Mouse (Mus musculus) stomach, postnatal 0 days (tissue): ENCODE measurements around the gene H2-DMa. TPM values are rescaled to one million over a fixed set of nuclear protein-coding genes. Genes with fewer than 3 reads are reported as not detected.
"Not testable (repeated sequence)": the region's sequence is repeated elsewhere in the genome, so short reads cannot be mapped to it uniquely, and the experiment has no call there.

Experiments
- ATAC-seq: fragments of 200-750 bp; cut with Nextera tagmentation; 2 replicates; pipeline ENCODE4 v1.8.0; 2017; ENCODE audit not compliant: low FRiP score, low TSS enrichment
- DNase-seq: peaks from one replicate; pipeline ENCODE4 v3.0.0-alpha.2; 2016; ENCODE audit warnings: low spot score
- H3K27ac ChIP-seq: fragments of 300-500 bp; sonication (generic); replicated peaks from 2 replicates; pipeline ENCODE4 v1.5.1; 2014; ENCODE audit warnings: mild to moderate bottlenecking, control low read depth
- H3K27me3 ChIP-seq: fragments of 300-500 bp; sonication (generic); 2 replicates; pipeline ENCODE4 v1.6.1; 2014; ENCODE audit warnings: low read length; ENCODE audit not compliant: control insufficient read depth, insufficient read depth
- H3K36me3 ChIP-seq: fragments of 300-500 bp; sonication (generic); 2 replicates; pipeline ENCODE4 v1.6.1; 2014; ENCODE audit warnings: low read length, mixed read lengths; ENCODE audit not compliant: control insufficient read depth, insufficient read depth
- H3K4me1 ChIP-seq: fragments of 300-500 bp; sonication (generic); replicated peaks from 2 replicates; pipeline ENCODE4 v1.6.1; 2014; ENCODE audit warnings: antibody characterized with exemption; ENCODE audit not compliant: control insufficient read depth, insufficient read depth
- H3K4me2 ChIP-seq: fragments of 300-500 bp; sonication (generic); replicated peaks from 2 replicates; pipeline ENCODE4 v1.6.1; 2014; ENCODE audit warnings: low read depth, mild to moderate bottlenecking, control low read depth, moderate library complexity
- H3K4me3 ChIP-seq: fragments of 300-500 bp; sonication (generic); 2 replicates; pipeline ENCODE4 v1.5.1; 2014; ENCODE audit warnings: low read depth, low read length, control low read depth
- H3K9ac ChIP-seq: fragments of 300-500 bp; sonication (generic); 2 replicates; pipeline ENCODE4 v1.6.1; 2014; ENCODE audit warnings: mild to moderate bottlenecking, low read length, control low read depth, mixed read lengths
- H3K9me3 ChIP-seq: fragments of 300-500 bp; sonication (generic); 2 replicates; pipeline ENCODE4 v1.6.1; 2016; ENCODE audit warnings: low read length; ENCODE audit not compliant: control insufficient read depth
- CTCF ChIP-seq: IDR thresholded peaks from 2 replicates; pipeline ENCODE4 v1.5.1; 2016; ENCODE audit warnings: antibody characterized with exemption, low read depth, mild to moderate bottlenecking, moderate library complexity
- EP300 ChIP-seq: optimal IDR thresholded peaks from 2 replicates; pipeline ENCODE3; 2016; ENCODE audit warnings: antibody characterized with exemption
- WGBS: fragments of 180-500 bp; shearing (Covaris S2); extraction: QIAGEN DNeasy Blood & Tissue Kit; methylation state at CpG from one replicate; pipeline ENCODE4 v1.1.7; 2014; 5-methylcytosine and 5-hydroxymethylcytosine counted together
- polyA plus RNA-seq: library from polyadenylated mRNA; unstranded; fragments of >200 nt; fragmentation: Nextera tagmentation; extraction: Ambion mirVana; gene quantifications from 2 replicates; pipeline ENCODE4 v1.2.1, GENCODE M21; 2015

H2-DMa gene
- polyA plus RNA-seq, 1 experiment from 2014 or later, result 9.5 TPM

- Histone ChIP-seq H3K9ac (no peak overlapping the region), H3K27ac (no peak overlapping the region), H3K36me3 (no peaks in the 10 kb centered on the region), H3K27me3 (no peaks in the 10 kb centered on the region; the same call in 1 of the 2 replicates), H3K9me3 (no peaks in the 10 kb centered on the region), H3K4me1 (no peaks in the 10 kb centered on the region), H3K4me2 (no peak overlapping the region), H3K4me3 (no peak overlapping the region)
- 55% methylated on average over 4 of the region's 4 CpGs for WGBS
- TF ChIP-seq EP300, result no peak
- TF ChIP-seq CTCF, result no peak
- ATAC-seq (no peak), DNase-seq (no peak)
Measured at GRCm38 (mm10) chr17:34141448-34141847, 22.1 kb downstream of the H2-DMa start.

- ATAC-seq, result no peak
- WGBS, result 73% methylated on average over 7 of the region's 7 CpGs
Measured at GRCm38 (mm10) chr17:34142456-34143010, 23.2 kb downstream of the H2-DMa start.

GRCm38 (mm10) chr17:34143033-34143432, 23.7 kb downstream of the H2-DMa start, which contains the start of gene H2-DMb2:
TSS of gene H2-DMb2 (plus strand) at chr17:34143307.
- Histone ChIP-seq H3K4me2 (no peak within 1 kb of the TSS), H3K27ac (peak within 1 kb of the TSS; percentile 24; the same call in 1 of the 2 replicates), H3K9ac (no peak within 1 kb of the TSS), H3K4me1 (no peaks in the 10 kb centered on the region), H3K27me3 (no peaks in the 10 kb centered on the region; the same call in 1 of the 2 replicates), H3K36me3 (no peaks in the 10 kb centered on the region), H3K9me3 (no peaks in the 10 kb centered on the region), H3K4me3 (no peak within 1 kb of the TSS)
- WGBS, result 30% methylated on average over 7 of the region's 7 CpGs
- TF ChIP-seq CTCF (no peak), EP300 (no peak)
- ATAC-seq (no peak), DNase-seq (no peak)

More at GRCm38 (mm10) chr17:34142456-34143010, 23.2 kb downstream of the H2-DMa start:
- Histone ChIP-seq H3K27ac (peak overlapping the region; percentile 24; the same call in 1 of the 2 replicates), H3K9ac (no peak overlapping the region), H3K4me1 (no peaks in the 10 kb centered on the region), H3K27me3 (no peaks in the 10 kb centered on the region; the same call in 1 of the 2 replicates), H3K4me2 (no peak overlapping the region), H3K36me3 (no peaks in the 10 kb centered on the region), H3K4me3 (no peak overlapping the region), H3K9me3 (no peaks in the 10 kb centered on the region)
- DNase-seq, result no peak
- no peak for TF ChIP-seq CTCF
- TF ChIP-seq EP300, result no peak

GRCm38 (mm10) chr17:34143461-34143860, 24.1 kb downstream of the H2-DMa start:
- 58% methylated on average over 5 of the region's 5 CpGs for WGBS
- H3K36me3 ChIP-seq, result no peaks in the 10 kb centered on the region
- DNase-seq (no peak), ATAC-seq (no peak)
- no peaks in the 10 kb centered on the region for H3K4me1 ChIP-seq
- H3K4me3 ChIP-seq, result no peak overlapping the region
- H3K27me3 ChIP-seq, result no peaks in the 10 kb centered on the region; the same call in 1 of the 2 replicates
- H3K9ac ChIP-seq, result no peak overlapping the region
- no peak for TF ChIP-seq EP300
- no peaks in the 10 kb centered on the region for H3K9me3 ChIP-seq
- no peak overlapping the region for H3K27ac ChIP-seq
- H3K4me2 ChIP-seq, result no peak overlapping the region

- not testable (repeated sequence) for ATAC-seq, H3K4me1 ChIP-seq, H3K9ac ChIP-seq, H3K36me3 ChIP-seq, H3K9me3 ChIP-seq, H3K27me3 ChIP-seq, H3K4me3 ChIP-seq, DNase-seq, H3K27ac ChIP-seq, H3K4me2 ChIP-seq
- WGBS, result 88% methylated on average over 4 of the region's 4 CpGs
Measured at GRCm38 (mm10) chr17:34144221-34144620, 24.9 kb downstream of the H2-DMa start.

GRCm38 (mm10) chr17:34144960-34145371, 25.6 kb downstream of the H2-DMa start:
- no peak overlapping the region for H3K4me3 ChIP-seq
- DNase-seq (no peak), ATAC-seq (0 out of 2 replicates have a peak, but pooled peaks have one; percentile 18)
- no peak overlapping the region for H3K9ac ChIP-seq
- TF ChIP-seq CTCF, result no peak
- no peak for TF ChIP-seq EP300
- H3K27me3 ChIP-seq, result no peaks in the 10 kb centered on the region; the same call in 1 of the 2 replicates
- H3K4me1 ChIP-seq, result no peaks in the 10 kb centered on the region
- H3K27ac ChIP-seq, result no peak overlapping the region
- WGBS, result 65% methylated on average over 3 of the region's 3 CpGs
- H3K9me3 ChIP-seq, result no peaks in the 10 kb centered on the region
- no peaks in the 10 kb centered on the region for H3K36me3 ChIP-seq
- no peak overlapping the region for H3K4me2 ChIP-seq
